Mouse (Mus musculus) ovary, postnatal 14 days (tissue): ENCODE measurements around the gene Gm37240.

ENCODE experiments used
- DNase-seq: peaks from one replicate; pipeline ENCODE4 v3.0.0; 2022; ENCODE audit warnings: low spot score

Gm37240 gene

GRCm38 (mm10) chr3:84471146-84471545, 1416.2 kb downstream of the Gm37240 start:
- DNase-seq, result no peak

- DNase-seq, result no peak
Observed at GRCm38 (mm10) chr3:84468111-84468453, 1419.2 kb downstream of the Gm37240 start.

GRCm38 (mm10) chr3:84467419-84468110, 1419.8 kb downstream of the Gm37240 start:
- DNase-seq, result no peak

GRCm38 (mm10) chr3:84465822-84466500, 1421.4 kb downstream of the Gm37240 start:
- DNase-seq, result no peak

- DNase-seq, result no peak
Observed at GRCm38 (mm10) chr3:84461687-84462086, 1425.6 kb downstream of the Gm37240 start.

- no peak for DNase-seq
Observed at GRCm38 (mm10) chr3:84460952-84461351, 1426.4 kb downstream of the Gm37240 start.

GRCm38 (mm10) chr3:84460499-84460898, 1426.8 kb downstream of the Gm37240 start:
- no peak for DNase-seq

GRCm38 (mm10) chr3:84455733-84456417, 1431.4 kb downstream of the Gm37240 start:
- no peak for DNase-seq

GRCm38 (mm10) chr3:84450651-84451050, 1436.7 kb downstream of the Gm37240 start:
- no peak for DNase-seq

GRCm38 (mm10) chr3:84449015-84449414, 1438.3 kb downstream of the Gm37240 start:
- DNase-seq, result no peak

GRCm38 (mm10) chr3:84447803-84448202, 1439.5 kb downstream of the Gm37240 start:
- DNase-seq, result no peak
